Mouse (Mus musculus) lung, adult 2 months (tissue): Measurements from ENCODE around the gene Tor2a. TPM values are rescaled to one million over a fixed set of nuclear protein-coding genes. Genes with fewer than 3 reads are reported as not detected.

Experiments used
- DNase-seq: peaks from one replicate; pipeline ENCODE4 v3.0.0; 2022
- H3K4me1 ChIP-seq: fragments of 200-500 bp; 2 replicates; pipeline ENCODE4 v1.6.1; 2011; ENCODE audit warnings: low read length; ENCODE audit not compliant: control insufficient read depth, insufficient read depth
- H3K4me3 ChIP-seq: fragments of 200-500 bp; replicated peaks from 2 replicates; pipeline ENCODE3; 2011; ENCODE audit warnings: low read depth, mild to moderate bottlenecking, control low read depth, low read length; ENCODE audit errors: extremely low read depth
- CTCF ChIP-seq: fragments of 200-500 bp; IDR thresholded peaks from 2 replicates; pipeline ENCODE4 v1.5.1; 2011; ENCODE audit warnings: mild to moderate bottlenecking, low read length, control low read depth; ENCODE audit not compliant: insufficient read depth
- POLR2A ChIP-seq: fragments of 200-500 bp; IDR thresholded peaks from 2 replicates; pipeline ENCODE4 v1.6.1; 2011; ENCODE audit warnings: low read depth, mild to moderate bottlenecking, control low read depth, low read length, borderline replicate concordance; ENCODE audit errors: extremely low read depth
- WGBS: fragments of 180-500 bp; shearing (Covaris S2); methylation state at CpG from one replicate; pipeline ENCODE4 v1.1.7; 2018; 5-methylcytosine and 5-hydroxymethylcytosine counted together
- polyA plus RNA-seq: library from polyadenylated mRNA; depleted of rRNA; stranded (reverse); fragments of >200 nt; gene quantifications from 2 replicates; pipeline ENCODE4 v1.2.3, GENCODE M21; 2012; rRNA removed

Gene Tor2a
- polyA plus RNA-seq, 1 experiment: 67.8 TPM

DNA sequence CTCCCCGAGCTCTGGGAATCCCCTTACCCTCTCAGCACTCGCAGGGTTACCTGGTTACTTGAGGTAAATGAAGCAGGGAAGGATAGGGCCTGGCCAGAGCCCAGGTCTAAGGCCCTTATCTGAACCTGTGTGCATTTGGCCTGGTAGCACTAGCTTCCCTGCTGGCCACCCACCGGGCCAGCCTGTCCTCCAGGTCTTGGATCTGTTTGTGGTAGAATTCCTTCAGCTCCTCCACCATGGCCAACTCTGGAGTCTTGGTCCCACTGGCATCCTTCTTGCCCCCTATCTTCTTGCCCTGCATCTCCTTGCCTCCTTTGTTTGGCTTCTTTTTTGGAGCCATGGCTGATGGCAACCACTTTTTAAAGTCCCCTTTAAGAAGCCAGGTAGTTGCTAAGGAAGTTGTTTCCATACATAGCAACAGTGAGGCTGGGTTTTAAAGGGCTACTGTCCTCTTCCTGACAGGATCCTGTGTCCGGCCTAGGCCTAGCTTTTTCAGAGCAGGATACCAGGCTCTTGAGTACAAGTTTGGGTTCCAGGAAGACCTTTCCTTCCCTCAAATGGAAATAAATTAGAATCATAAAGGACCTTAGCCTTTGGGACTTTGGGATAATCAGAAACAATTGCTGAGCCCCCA lies 27.1 kb downstream of the Tor2a start, which contains the start of gene Cfap157:
TSS of gene Cfap157 (minus strand) at position 381 of the 634 bp plus-strand sequence.
- DNase-seq: peak; percentile 30
- Histone ChIP-seq H3K4me3 (peak within 1 kb of the TSS; percentile 41), H3K4me1 (peaks cover 4% of the 10 kb centered on the region)
- WGBS: 56% methylated on average over 4 of the region's 4 CpGs
- TF ChIP-seq POLR2A (0 out of 2 replicates have a peak, but pooled peaks have one; percentile 6), CTCF (no peak)

DNA sequence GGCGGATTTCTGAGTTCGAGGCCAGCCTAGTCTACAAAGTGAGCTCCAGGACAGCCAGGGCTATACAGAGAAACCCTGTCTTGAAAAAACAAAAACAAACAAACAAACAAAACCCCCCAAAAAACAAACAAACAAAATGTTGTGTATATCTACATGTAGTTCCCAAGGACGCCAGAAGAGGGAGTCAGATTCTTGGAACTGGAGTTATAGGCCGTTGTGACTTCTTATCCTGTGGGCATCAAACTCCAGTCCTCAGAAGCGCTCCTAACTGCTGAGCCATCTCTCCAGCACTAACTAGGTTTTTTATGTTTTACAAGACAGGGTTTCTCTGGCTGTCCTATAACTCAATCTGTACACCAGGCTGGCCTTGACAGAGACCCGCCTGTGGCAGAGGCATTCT lies 30.1 kb downstream of the Tor2a start:
- WGBS: 58% methylated on average over 6 of the region's 6 CpGs
- no peak for DNase-seq

DNA sequence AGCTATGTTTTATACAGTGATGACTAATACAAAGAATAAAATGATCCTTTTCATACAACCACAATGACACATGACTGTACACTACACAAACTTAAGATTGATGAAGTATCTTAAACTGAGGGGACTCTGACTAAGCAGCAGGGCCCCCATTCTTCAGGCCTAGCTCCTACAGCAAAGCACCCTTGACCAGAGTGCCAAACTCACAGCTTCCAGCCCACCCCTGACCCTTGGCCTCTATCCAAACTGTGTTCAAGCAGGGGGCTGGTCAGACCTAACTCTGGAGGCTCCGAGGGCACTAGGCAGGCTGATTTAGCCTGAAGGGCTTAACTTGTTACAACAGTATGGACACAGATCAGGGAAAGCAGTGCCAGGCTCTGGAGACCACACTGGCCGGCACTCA lies 31.5 kb downstream of the Tor2a start:
- TF ChIP-seq CTCF (no peak), POLR2A (no peak)
- Histone ChIP-seq H3K4me3 (no peak overlapping the region), H3K4me1 (peaks cover 7% of the 10 kb centered on the region)
- WGBS: 55% methylated on average over 2 of the region's 2 CpGs
- DNase-seq: no peak

More for the DNA sequence above, 30.1 kb downstream of the Tor2a start:
- TF ChIP-seq CTCF (no peak), POLR2A (no peak)
- Histone ChIP-seq H3K4me3 (no peak overlapping the region), H3K4me1 (peaks cover 7% of the 10 kb centered on the region)

- DNase-seq: peak; percentile 54
- WGBS: 52% methylated on average over 6 of the region's 6 CpGs
Measured at GRCm38 (mm10) chr2:32791297-32791696, 34.3 kb downstream of the Tor2a start.

GRCm38 (mm10) chr2:32795748-32796418 lies 38.8 kb downstream of the Tor2a start:
- no peak overlapping the region for H3K4me3 ChIP-seq
- peaks cover 11% of the 10 kb centered on the region for H3K4me1 ChIP-seq
- 88% methylated on average over 13 of the region's 13 CpGs for WGBS
- no peak for DNase-seq
- TF ChIP-seq CTCF: no peak
- TF ChIP-seq POLR2A: no peak

More at GRCm38 (mm10) chr2:32791297-32791696, 34.3 kb downstream of the Tor2a start:
- TF ChIP-seq CTCF (no peak), POLR2A (no peak)
- Histone ChIP-seq H3K4me3 (no peak overlapping the region), H3K4me1 (peaks cover 11% of the 10 kb centered on the region)

DNA sequence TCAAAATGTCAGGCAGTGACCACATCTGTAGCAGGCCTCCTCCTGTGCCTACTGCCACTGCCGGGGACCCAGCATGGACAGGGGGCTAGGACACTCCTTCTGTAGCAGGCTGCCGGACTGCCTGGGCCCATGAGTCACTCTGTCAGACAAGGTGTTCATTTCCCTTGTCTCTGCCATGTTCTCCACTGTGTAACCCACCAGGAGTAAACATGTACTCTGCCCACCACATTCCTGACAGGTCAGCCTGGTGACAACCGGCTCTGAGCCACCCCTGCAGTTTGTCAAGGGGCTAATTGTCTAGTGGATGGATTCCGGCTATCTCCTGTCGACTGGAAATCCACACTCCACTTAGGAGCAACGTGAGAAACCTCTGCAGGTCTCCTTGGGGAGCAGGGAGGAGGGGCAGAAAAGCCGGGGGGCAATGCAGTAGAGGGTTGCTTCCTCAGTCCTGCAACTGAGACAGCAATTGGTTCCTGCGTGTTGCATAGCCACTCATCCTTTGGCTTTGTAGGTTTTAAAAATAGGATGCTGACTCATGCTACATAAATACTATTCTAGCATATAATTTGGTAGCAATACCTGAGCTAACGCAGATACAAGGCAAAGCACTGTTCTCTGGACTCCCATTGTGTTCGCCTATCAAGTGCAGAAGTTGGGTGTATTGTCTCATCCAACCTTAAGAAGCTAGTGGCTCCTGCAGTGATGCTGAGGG lies 41.4 kb downstream of the Tor2a start:
- no peak for DNase-seq
- 65% methylated on average over 10 of the region's 10 CpGs for WGBS
- TF ChIP-seq CTCF (no peak), POLR2A (no peak)
- H3K4me3 ChIP-seq: no peak overlapping the region
- peaks cover 8% of the 10 kb centered on the region for H3K4me1 ChIP-seq

DNA sequence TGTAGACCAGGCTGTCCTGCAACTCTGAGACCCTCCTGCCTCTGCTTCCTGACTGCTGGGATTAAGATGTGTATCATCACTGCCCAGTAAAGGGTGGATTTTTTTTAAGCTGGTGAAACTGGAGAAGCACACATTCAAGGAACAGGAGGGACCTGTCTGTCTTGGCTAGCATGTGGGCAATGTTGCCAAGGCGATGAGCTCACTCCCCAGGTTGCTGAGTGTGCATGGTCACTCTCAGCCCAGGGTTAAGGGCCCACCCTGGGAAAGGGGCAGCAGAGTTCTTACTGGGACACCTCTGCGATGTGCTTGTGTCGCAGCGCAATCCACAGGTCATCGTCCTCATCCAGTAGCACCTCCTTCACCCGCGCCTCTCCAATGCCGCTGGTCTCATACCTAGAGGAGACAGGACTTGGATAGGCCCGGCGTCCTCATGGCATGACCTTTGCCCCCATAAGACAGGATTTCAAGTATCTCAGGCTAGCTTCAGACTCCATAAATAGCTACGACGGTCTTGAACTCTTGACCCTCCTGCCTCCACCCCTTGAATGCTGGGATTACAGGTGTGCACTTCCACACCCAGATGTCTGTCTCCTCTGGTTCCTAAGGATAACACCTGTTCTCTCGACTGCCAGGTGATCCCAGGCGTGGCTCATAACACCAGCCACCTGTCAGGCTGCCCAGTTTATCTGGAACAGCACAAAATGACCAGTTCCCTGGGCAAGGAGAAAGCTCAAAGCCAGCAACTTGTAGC lies 52.0 kb downstream of the Tor2a start:
- no peaks in the 10 kb centered on the region for H3K4me1 ChIP-seq
- 91% methylated on average over 14 of the region's 14 CpGs for WGBS
- no peak for TF ChIP-seq CTCF
- TF ChIP-seq POLR2A: no peak

More for the DNA sequence above, 52.0 kb downstream of the Tor2a start:
- H3K4me3 ChIP-seq: no peak overlapping the region
- DNase-seq: no peak

Other genes with a start within 250 kb of the Tor2a start
- gene Fam102a, start 221.9 kb upstream of the Tor2a start, polyA plus RNA-seq: 23.7 and 24.0 TPM in 2 replicates
- 116 and 118 TPM in 2 replicates for gene Dpm2, start 186.4 kb upstream of the Tor2a start, polyA plus RNA-seq
- gene Pip5kl1, start 182.4 kb upstream of the Tor2a start, polyA plus RNA-seq: 0.12 and 0.55 TPM in 2 replicates
- not detected in 2 replicates for gene 9430097D07Rik, start 181.6 kb upstream of the Tor2a start, polyA plus RNA-seq
- gene St6galnac4, start 170.1 kb upstream of the Tor2a start, polyA plus RNA-seq: 39.5 and 40.4 TPM in 2 replicates
- gene St6galnac6, start 157.5 kb upstream of the Tor2a start, polyA plus RNA-seq: 59.0 and 59.8 TPM in 2 replicates
- gene Ak1, start 135.5 kb upstream of the Tor2a start, polyA plus RNA-seq: 27.6 and 65.9 TPM in 2 replicates
- gene Eng, start 110.6 kb upstream of the Tor2a start, polyA plus RNA-seq: 713 and 858 TPM in 2 replicates
- gene Fpgs, start 53.1 kb upstream of the Tor2a start, polyA plus RNA-seq: 42.1 and 42.3 TPM in 2 replicates
- gene Cdk9, start 44.2 kb upstream of the Tor2a start, polyA plus RNA-seq: 103 and 137 TPM in 2 replicates
- 167 and 260 TPM in 2 replicates for gene Sh2d3c, start 36.2 kb upstream of the Tor2a start, polyA plus RNA-seq
- gene 6330409D20Rik, start 16.2 kb upstream of the Tor2a start, polyA plus RNA-seq: 0.18 and 0.41 TPM in 2 replicates
- 9.7 and 12.0 TPM in 2 replicates for gene Ttc16, start 18.4 kb downstream of the Tor2a start, polyA plus RNA-seq
- gene Ptrh1, start 18.6 kb downstream of the Tor2a start, polyA plus RNA-seq: 5.6 and 10.7 TPM in 2 replicates
- gene Cfap157, start 27.2 kb downstream of the Tor2a start, polyA plus RNA-seq: 2.1 and 2.4 TPM in 2 replicates
- 26.3 and 37.9 TPM in 2 replicates for gene Stxbp1, start 90.0 kb downstream of the Tor2a start, polyA plus RNA-seq
- 205 and 224 TPM in 2 replicates for gene Fam129b, start 118.9 kb downstream of the Tor2a start, polyA plus RNA-seq
- 190 and 241 TPM in 2 replicates for gene Rpl12, start 204.3 kb downstream of the Tor2a start, polyA plus RNA-seq
- 17.4 and 18.4 TPM in 2 replicates for gene Lrsam1, start 204.4 kb downstream of the Tor2a start, polyA plus RNA-seq
- gene Slc2a8, start 224.8 kb downstream of the Tor2a start, polyA plus RNA-seq: 48.4 and 65.1 TPM in 2 replicates